Mouse (Mus musculus) limb, embryonic 14.5 days (tissue): ENCODE measurements around the gene Abcc8. TPM values are rescaled to one million over a fixed set of nuclear protein-coding genes. Genes with fewer than 3 reads are reported as not detected.

Experiments
- ATAC-seq: fragments of 200-750 bp; cut with Nextera tagmentation; 2 replicates; pipeline ENCODE4 v1.8.0; 2017; ENCODE audit warnings: low read depth, moderate number of reproducible peaks, moderate TSS enrichment; ENCODE audit not compliant: low FRiP score
- DNase-seq: peaks from one replicate; pipeline ENCODE4 v3.0.0-alpha.2; 2015; ENCODE audit warnings: low spot score
- H3K27ac ChIP-seq: fragments of 300-500 bp; sonication (generic); replicated peaks from 2 replicates; pipeline ENCODE4 v1.5.1; 2014; ENCODE audit warnings: low read depth, mild to moderate bottlenecking, low read length, moderate library complexity, mixed read lengths
- H3K27me3 ChIP-seq: fragments of 300-500 bp; sonication (generic); 2 replicates; pipeline ENCODE4 v1.6.1; 2014; ENCODE audit warnings: low read length, mixed read lengths; ENCODE audit not compliant: control insufficient read depth, insufficient read depth
- H3K36me3 ChIP-seq: fragments of 300-500 bp; sonication (generic); 2 replicates; pipeline ENCODE4 v1.6.1; 2014; ENCODE audit warnings: mild to moderate bottlenecking, low read length, moderate library complexity, mixed read lengths; ENCODE audit not compliant: control insufficient read depth, insufficient read depth
- H3K4me1 ChIP-seq: fragments of 300-500 bp; sonication (generic); 2 replicates; pipeline ENCODE4 v1.6.1; 2014; ENCODE audit warnings: antibody characterized with exemption, low read length, mixed read lengths; ENCODE audit not compliant: control insufficient read depth, insufficient read depth
- H3K4me2 ChIP-seq: fragments of 300-500 bp; sonication (generic); replicated peaks from 2 replicates; pipeline ENCODE4 v1.6.1; 2014; ENCODE audit warnings: low read depth, mild to moderate bottlenecking, low read length, moderate library complexity; ENCODE audit not compliant: severe bottlenecking
- H3K4me3 ChIP-seq: fragments of 300-500 bp; sonication (generic); replicated peaks from 2 replicates; pipeline ENCODE4 v1.5.1; 2014; ENCODE audit warnings: low read length
- H3K9ac ChIP-seq: fragments of 300-500 bp; sonication (generic); 2 replicates; pipeline ENCODE4 v1.6.1; 2014; ENCODE audit warnings: mild to moderate bottlenecking, low read depth, low read length, moderate library complexity; ENCODE audit not compliant: severe bottlenecking
- H3K9me3 ChIP-seq: fragments of 300-500 bp; sonication (generic); 2 replicates; pipeline ENCODE4 v1.6.1; 2016; ENCODE audit warnings: low read length; ENCODE audit not compliant: control insufficient read depth
- POLR2A ChIP-seq: fragments of 200-500 bp; IDR thresholded peaks from 2 replicates; pipeline ENCODE4 v1.8.0; 2012; ENCODE audit warnings: inconsistent platforms, mild to moderate bottlenecking, moderate library complexity, borderline replicate concordance; ENCODE audit not compliant: insufficient read depth, insufficient read length; ENCODE audit errors: extremely low read depth
- WGBS: fragments of 180-500 bp; shearing (Covaris S2); extraction: QIAGEN DNeasy Blood & Tissue Kit; methylation state at CpG from one replicate; pipeline ENCODE4 v1.1.7; 2014; 5-methylcytosine and 5-hydroxymethylcytosine counted together
- polyA plus RNA-seq, 2 experiments: library from polyadenylated mRNA; depleted of rRNA in 1 of 2; stranded (reverse) in 1 of 2; unstranded in 1 of 2; fragments of >200 nt; fragmentation: Nextera tagmentation in 1 of 2; extraction: Ambion mirVana in 1 of 2; gene quantifications; 2 replicates each; pipeline versions ENCODE4 v1.2.1 to v1.2.3; 2012 to 2014

The Abcc8 gene
- polyA plus RNA-seq, 2 experiments: 1.5 to 2.6 TPM

- Histone ChIP-seq H3K4me3 (no peak overlapping the region), H3K4me1 (peaks cover 7% of the 10 kb centered on the region), H3K27ac (no peak overlapping the region), H3K36me3 (no peaks in the 10 kb centered on the region), H3K27me3 (no peaks in the 10 kb centered on the region), H3K9me3 (no peaks in the 10 kb centered on the region), H3K9ac (no peak overlapping the region), H3K4me2 (no peak overlapping the region)
- no peak for TF ChIP-seq POLR2A
- WGBS: 28% methylated on average over 3 of the region's 3 CpGs
- ATAC-seq (no peak), DNase-seq (no peak)
Measured at GRCm38 (mm10) chr7:46131266-46131665, 48.6 kb downstream of the Abcc8 start.

GRCm38 (mm10) chr7:46130723-46131122, 49.1 kb downstream of the Abcc8 start:
- no peak for ATAC-seq

GRCm38 (mm10) chr7:46129463-46130179, 50.2 kb downstream of the Abcc8 start:
- Histone ChIP-seq H3K36me3 (no peaks in the 10 kb centered on the region), H3K27me3 (no peaks in the 10 kb centered on the region), H3K4me2 (no peak overlapping the region), H3K4me3 (no peak overlapping the region), H3K9me3 (no peaks in the 10 kb centered on the region), H3K27ac (no peak overlapping the region), H3K9ac (no peak overlapping the region), H3K4me1 (peaks cover 7% of the 10 kb centered on the region)
- no peak for TF ChIP-seq POLR2A
- WGBS: 51% methylated on average over 7 of the region's 7 CpGs
- ATAC-seq: no peak
- no peak for DNase-seq

More at GRCm38 (mm10) chr7:46130723-46131122, 49.1 kb downstream of the Abcc8 start:
- no peak overlapping the region for H3K4me3 ChIP-seq
- no peaks in the 10 kb centered on the region for H3K36me3 ChIP-seq
- H3K27me3 ChIP-seq: no peaks in the 10 kb centered on the region
- no peak for TF ChIP-seq POLR2A
- no peak overlapping the region for H3K9ac ChIP-seq
- DNase-seq: no peak
- H3K27ac ChIP-seq: no peak overlapping the region
- WGBS: 64% methylated on average over 7 of the region's 7 CpGs
- H3K9me3 ChIP-seq: no peaks in the 10 kb centered on the region
- peaks cover 7% of the 10 kb centered on the region for H3K4me1 ChIP-seq
- H3K4me2 ChIP-seq: no peak overlapping the region

- DNase-seq (no peak), ATAC-seq (no peak)
- H3K27me3 ChIP-seq: no peaks in the 10 kb centered on the region
- no peak overlapping the region for H3K4me3 ChIP-seq
- no peaks in the 10 kb centered on the region for H3K9me3 ChIP-seq
- 0 out of 2 replicates have a peak overlapping the region, but pooled peaks have one; percentile 7 for H3K9ac ChIP-seq
- H3K4me1 ChIP-seq: peaks cover 4% of the 10 kb centered on the region; the same call in 1 of the 2 replicates
- TF ChIP-seq POLR2A: no peak
- no peaks in the 10 kb centered on the region for H3K36me3 ChIP-seq
- WGBS: 28% methylated on average over 7 of the region's 7 CpGs
- H3K27ac ChIP-seq: no peak overlapping the region
- no peak overlapping the region for H3K4me2 ChIP-seq
Measured at GRCm38 (mm10) chr7:46128196-46128595, 51.6 kb downstream of the Abcc8 start.

GRCm38 (mm10) chr7:46125340-46125739, 54.5 kb downstream of the Abcc8 start:
- Histone ChIP-seq H3K4me3 (no peak overlapping the region), H3K27ac (no peak overlapping the region), H3K36me3 (no peaks in the 10 kb centered on the region), H3K9ac (no peak overlapping the region), H3K4me1 (no peaks in the 10 kb centered on the region), H3K4me2 (no peak overlapping the region), H3K27me3 (no peaks in the 10 kb centered on the region), H3K9me3 (no peaks in the 10 kb centered on the region)
- no peak for TF ChIP-seq POLR2A
- DNase-seq: no peak
- ATAC-seq: no peak
- 90% methylated on average over 11 of the region's 11 CpGs for WGBS
